Mouse (Mus musculus): Measurements from ENCODE around the gene Kcnj8. TPM values are rescaled to one million over a fixed set of nuclear protein-coding genes. Genes with fewer than 3 reads are reported as not detected.

The Kcnj8 gene
- polyA plus RNA-seq, 1 experiment from 2014 or later: 1.00 TPM

- Histone ChIP-seq H3K9me3 (no peaks in the 10 kb centered on the region), H3K27me3 (replicated peaks; ENCODE audit: low read depth, poor library complexity, severe bottlenecking) (peaks cover 75% of the 10 kb centered on the region), H3K27ac (replicated peaks) (no peak overlapping the region), H3K36me3 (replicated peaks) (no peaks in the 10 kb centered on the region), H3K4me1 (peaks cover 26% of the 10 kb centered on the region), H3K4me3 (no peak overlapping the region)
- 39% methylated on average over 7 of the region's 7 CpGs for WGBS
- DNase-seq (ENCODE audit: low spot score): no peak
Measured at GRCm38 (mm10) chr6:142568713-142569357, 2.6 kb downstream of the Kcnj8 start.

- DNase-seq (ENCODE audit: low spot score): no peak
- 69% methylated on average over 5 of the region's 5 CpGs for WGBS
- Histone ChIP-seq H3K36me3 (replicated peaks) (no peaks in the 10 kb centered on the region), H3K9me3 (no peaks in the 10 kb centered on the region), H3K4me1 (peaks cover 26% of the 10 kb centered on the region), H3K27me3 (replicated peaks; ENCODE audit: low read depth, poor library complexity, severe bottlenecking) (peaks cover 62% of the 10 kb centered on the region), H3K4me3 (no peak overlapping the region), H3K27ac (replicated peaks) (no peak overlapping the region)
Measured at GRCm38 (mm10) chr6:142567452-142567851, 4.0 kb downstream of the Kcnj8 start.

- H3K4me3 ChIP-seq: no peak overlapping the region
- 91% methylated on average over 3 of the region's 3 CpGs for WGBS
- H3K36me3 ChIP-seq (replicated peaks): no peaks in the 10 kb centered on the region
- DNase-seq (ENCODE audit: low spot score): no peak
- H3K27ac ChIP-seq (replicated peaks): no peak overlapping the region
- H3K4me1 ChIP-seq: no peaks in the 10 kb centered on the region
- H3K27me3 ChIP-seq (replicated peaks; ENCODE audit: low read depth, poor library complexity, severe bottlenecking): peaks cover 35% of the 10 kb centered on the region
- no peaks in the 10 kb centered on the region for H3K9me3 ChIP-seq
Measured at GRCm38 (mm10) chr6:142564746-142565145, 6.7 kb downstream of the Kcnj8 start.

GRCm38 (mm10) chr6:142561151-142561550 is 10.3 kb downstream of the Kcnj8 start:
- no peaks in the 10 kb centered on the region for H3K4me1 ChIP-seq
- DNase-seq (ENCODE audit: low spot score): no peak
- 74% methylated on average over 1 of the region's 1 CpGs for WGBS
- H3K27ac ChIP-seq (replicated peaks): no peak overlapping the region
- no peaks in the 10 kb centered on the region for H3K36me3 ChIP-seq (replicated peaks)
- H3K27me3 ChIP-seq (replicated peaks; ENCODE audit: low read depth, poor library complexity, severe bottlenecking): 0 out of 2 replicates have a peak, but pooled peaks cover 4% of the 10 kb centered on the region
- H3K9me3 ChIP-seq: no peaks in the 10 kb centered on the region
- no peak overlapping the region for H3K4me3 ChIP-seq

- no peaks in the 10 kb centered on the region for H3K9me3 ChIP-seq
- 80% methylated on average over 10 of the region's 10 CpGs for WGBS
- no peak overlapping the region for H3K27ac ChIP-seq (replicated peaks)
- H3K4me3 ChIP-seq: no peak overlapping the region
- DNase-seq (ENCODE audit: low spot score): no peak
- H3K36me3 ChIP-seq (replicated peaks): no peaks in the 10 kb centered on the region
- H3K27me3 ChIP-seq (replicated peaks; ENCODE audit: low read depth, poor library complexity, severe bottlenecking): no peaks in the 10 kb centered on the region
- H3K4me1 ChIP-seq: no peaks in the 10 kb centered on the region
Measured at GRCm38 (mm10) chr6:142558772-142559679, 12.4 kb downstream of the Kcnj8 start.

GRCm38 (mm10) chr6:142558076-142558475 is 13.3 kb downstream of the Kcnj8 start:
- Histone ChIP-seq H3K4me1 (no peaks in the 10 kb centered on the region), H3K9me3 (no peaks in the 10 kb centered on the region), H3K4me3 (no peak overlapping the region), H3K27ac (replicated peaks) (no peak overlapping the region), H3K27me3 (replicated peaks; ENCODE audit: low read depth, poor library complexity, severe bottlenecking) (no peaks in the 10 kb centered on the region), H3K36me3 (replicated peaks) (no peaks in the 10 kb centered on the region)
- DNase-seq (ENCODE audit: low spot score): no peak
- 83% methylated on average over 10 of the region's 10 CpGs for WGBS

GRCm38 (mm10) chr6:142555988-142556387 is 15.4 kb downstream of the Kcnj8 start:
- no peak overlapping the region for H3K4me3 ChIP-seq
- no peak overlapping the region for H3K27ac ChIP-seq (replicated peaks)
- no peak for DNase-seq (ENCODE audit: low spot score)
- 71% methylated on average over 1 of the region's 1 CpGs for WGBS
- H3K36me3 ChIP-seq (replicated peaks): no peaks in the 10 kb centered on the region
- no peaks in the 10 kb centered on the region for H3K9me3 ChIP-seq
- no peaks in the 10 kb centered on the region for H3K27me3 ChIP-seq (replicated peaks; ENCODE audit: low read depth, poor library complexity, severe bottlenecking)
- H3K4me1 ChIP-seq: no peaks in the 10 kb centered on the region

- H3K36me3 ChIP-seq (replicated peaks): no peaks in the 10 kb centered on the region
- no peak for DNase-seq (ENCODE audit: low spot score)
- H3K4me3 ChIP-seq: no peak overlapping the region
- no peak overlapping the region for H3K27ac ChIP-seq (replicated peaks)
- 83% methylated on average over 4 of the region's 4 CpGs for WGBS
- no peaks in the 10 kb centered on the region for H3K4me1 ChIP-seq
- H3K27me3 ChIP-seq (replicated peaks; ENCODE audit: low read depth, poor library complexity, severe bottlenecking): no peaks in the 10 kb centered on the region
- H3K9me3 ChIP-seq: no peaks in the 10 kb centered on the region
Measured at GRCm38 (mm10) chr6:142551482-142551881, 19.9 kb downstream of the Kcnj8 start.

GRCm38 (mm10) chr6:142550871-142551270 is 20.5 kb downstream of the Kcnj8 start:
- no peak overlapping the region for H3K27ac ChIP-seq (replicated peaks)
- H3K36me3 ChIP-seq (replicated peaks): no peaks in the 10 kb centered on the region
- 63% methylated on average over 4 of the region's 4 CpGs for WGBS
- no peaks in the 10 kb centered on the region for H3K4me1 ChIP-seq
- no peaks in the 10 kb centered on the region for H3K27me3 ChIP-seq (replicated peaks; ENCODE audit: low read depth, poor library complexity, severe bottlenecking)
- no peak overlapping the region for H3K4me3 ChIP-seq
- DNase-seq (ENCODE audit: low spot score): no peak
- H3K9me3 ChIP-seq: no peaks in the 10 kb centered on the region

- no peak for DNase-seq (ENCODE audit: low spot score)
- no peaks in the 10 kb centered on the region for H3K36me3 ChIP-seq (replicated peaks)
- 87% methylated on average over 2 of the region's 2 CpGs for WGBS
- no peak overlapping the region for H3K27ac ChIP-seq (replicated peaks)
- no peak overlapping the region for H3K4me3 ChIP-seq
- peaks cover 4% of the 10 kb centered on the region; the same call in 1 of the 2 replicates for H3K4me1 ChIP-seq
- H3K9me3 ChIP-seq: no peaks in the 10 kb centered on the region
- H3K27me3 ChIP-seq (replicated peaks; ENCODE audit: low read depth, poor library complexity, severe bottlenecking): no peaks in the 10 kb centered on the region
Measured at GRCm38 (mm10) chr6:142548377-142548776, 23.0 kb downstream of the Kcnj8 start.

GRCm38 (mm10) chr6:142545132-142545531 is 26.3 kb downstream of the Kcnj8 start:
- 56% methylated on average over 14 of the region's 14 CpGs for WGBS
- Histone ChIP-seq H3K27me3 (replicated peaks; ENCODE audit: low read depth, poor library complexity, severe bottlenecking) (no peaks in the 10 kb centered on the region), H3K9me3 (no peaks in the 10 kb centered on the region), H3K4me1 (peaks cover 4% of the 10 kb centered on the region; the same call in 1 of the 2 replicates), H3K27ac (replicated peaks) (peak overlapping the region; percentile 24; the same call in 1 of the 2 replicates), H3K4me3 (peak overlapping the region; percentile 25; the same call in 1 of the 2 replicates), H3K36me3 (replicated peaks) (no peaks in the 10 kb centered on the region)
- DNase-seq (ENCODE audit: low spot score): peak; percentile 20

GRCm38 (mm10) chr6:142543648-142544047 is 27.8 kb downstream of the Kcnj8 start:
- Histone ChIP-seq H3K36me3 (replicated peaks) (no peaks in the 10 kb centered on the region), H3K27ac (replicated peaks) (no peak overlapping the region), H3K9me3 (no peaks in the 10 kb centered on the region), H3K27me3 (replicated peaks; ENCODE audit: low read depth, poor library complexity, severe bottlenecking) (no peaks in the 10 kb centered on the region), H3K4me1 (peaks cover 4% of the 10 kb centered on the region; the same call in 1 of the 2 replicates), H3K4me3 (no peak overlapping the region)
- no peak for DNase-seq (ENCODE audit: low spot score)
- WGBS: 84% methylated on average over 4 of the region's 4 CpGs

GRCm38 (mm10) chr6:142542800-142543175 is 28.6 kb downstream of the Kcnj8 start:
- Histone ChIP-seq H3K4me1 (peaks cover 4% of the 10 kb centered on the region; the same call in 1 of the 2 replicates), H3K4me3 (no peak overlapping the region), H3K27ac (replicated peaks) (no peak overlapping the region), H3K36me3 (replicated peaks) (no peaks in the 10 kb centered on the region), H3K27me3 (replicated peaks; ENCODE audit: low read depth, poor library complexity, severe bottlenecking) (no peaks in the 10 kb centered on the region), H3K9me3 (no peaks in the 10 kb centered on the region)
- WGBS: 87% methylated on average over 6 of the region's 6 CpGs
- DNase-seq (ENCODE audit: low spot score): no peak
